Mouse (Mus musculus) C2C12 (cell line): ENCODE results near the gene Sv2b. TPM values are rescaled to one million over a fixed set of nuclear protein-coding genes. Genes with fewer than 3 reads are reported as not detected.

ENCODE experiments used
- H3K27me3 ChIP-seq: one replicate; pipeline ENCODE4 v1.6.1; 2011; ENCODE audit not compliant: control insufficient read depth, insufficient read depth, insufficient read length
- H3K36me3 ChIP-seq: one replicate; pipeline ENCODE4 v1.6.1; 2011; ENCODE audit not compliant: control insufficient read depth, insufficient read depth
- H3K4me3 ChIP-seq: one replicate; pipeline ENCODE4 v1.5.1; 2011; ENCODE audit warnings: mild to moderate bottlenecking, control low read depth; ENCODE audit not compliant: poor library complexity, insufficient read depth, severe bottlenecking
- H3K79me2 ChIP-seq: one replicate; pipeline ENCODE4 v1.6.1; 2011; ENCODE audit not compliant: control insufficient read depth, insufficient read depth
- H3K79me3 ChIP-seq: one replicate; pipeline ENCODE4 v1.6.1; 2011; ENCODE audit warnings: low read depth, control low read depth
- H3ac ChIP-seq: one replicate; pipeline ENCODE3; 2011; ENCODE audit warnings: low read depth; ENCODE audit not compliant: control insufficient read depth, insufficient read length
- CEBPB ChIP-seq: IDR thresholded peaks from one replicate; pipeline ENCODE4 v1.6.1; 2011; ENCODE audit warnings: low read depth, mild to moderate bottlenecking, control low read depth, moderate library complexity
- CTCF ChIP-seq: IDR thresholded peaks from one replicate; pipeline ENCODE4 v1.5.1; 2011; ENCODE audit not compliant: control insufficient read depth, insufficient read depth, insufficient read length
- FOSL1 ChIP-seq: IDR thresholded peaks from one replicate; pipeline ENCODE4 v1.8.0; 2011; ENCODE audit warnings: mild to moderate bottlenecking, low read length; ENCODE audit not compliant: poor library complexity, insufficient read depth, severe bottlenecking
- MAX ChIP-seq: IDR thresholded peaks from one replicate; pipeline ENCODE4 v1.6.1; 2011; ENCODE audit warnings: mild to moderate bottlenecking, control low read depth
- MYOD1 ChIP-seq: IDR thresholded peaks from one replicate; pipeline ENCODE4 v1.6.1; 2011; ENCODE audit warnings: low read depth; ENCODE audit not compliant: control insufficient read depth, insufficient read length
- MYOG ChIP-seq: IDR thresholded peaks from one replicate; pipeline ENCODE4 v1.6.1; 2011; ENCODE audit not compliant: control insufficient read depth, insufficient read length; ENCODE audit errors: extremely low read depth
- USF1 ChIP-seq: IDR thresholded peaks from one replicate; pipeline ENCODE4 v1.6.1; 2011; ENCODE audit warnings: low read depth, mild to moderate bottlenecking, control low read depth, moderate library complexity
- polyA plus RNA-seq: library from polyadenylated mRNA; unstranded; fragments of >200 nt; fragmentation: generic; extraction: Trizol; gene quantifications from one replicate; pipeline ENCODE4 v1.2.1, GENCODE M21; 2012; ENCODE audit warnings: missing spikeins

Sv2b gene
- polyA plus RNA-seq, 1 experiment, result 0.02 TPM

DNA sequence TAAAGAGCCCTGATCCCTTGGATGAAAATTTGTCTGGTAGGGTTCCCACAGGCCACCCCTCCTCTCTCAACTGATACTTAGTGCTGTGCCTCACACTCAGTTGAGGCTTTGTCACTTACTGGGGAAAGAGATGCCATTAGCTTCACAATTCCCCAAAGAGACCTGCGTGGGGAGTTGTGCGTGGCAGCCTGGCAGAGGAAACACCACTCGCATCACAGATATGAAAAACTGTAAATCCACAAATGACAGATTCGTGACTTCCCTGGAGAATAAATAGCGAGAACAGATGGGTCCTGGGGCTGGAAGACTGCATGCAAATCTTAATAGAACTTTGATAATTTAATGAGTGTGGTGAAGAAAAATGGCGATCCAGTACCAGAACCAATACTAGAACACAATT, 21.8 kb downstream of the Sv2b start:
- Histone ChIP-seq H3K36me3 (no peaks in the 10 kb centered on the region), H3K27me3 (no peaks in the 10 kb centered on the region), H3ac (no peak overlapping the region), H3K79me3 (no peaks in the 10 kb centered on the region), H3K4me3 (no peak overlapping the region), H3K79me2 (no peaks in the 10 kb centered on the region)
- TF ChIP-seq MYOG (no peak), MYOD1 (no peak), CTCF (no peak), USF1 (no peak), MAX (no peak), FOSL1 (no peak), CEBPB (no peak)

DNA sequence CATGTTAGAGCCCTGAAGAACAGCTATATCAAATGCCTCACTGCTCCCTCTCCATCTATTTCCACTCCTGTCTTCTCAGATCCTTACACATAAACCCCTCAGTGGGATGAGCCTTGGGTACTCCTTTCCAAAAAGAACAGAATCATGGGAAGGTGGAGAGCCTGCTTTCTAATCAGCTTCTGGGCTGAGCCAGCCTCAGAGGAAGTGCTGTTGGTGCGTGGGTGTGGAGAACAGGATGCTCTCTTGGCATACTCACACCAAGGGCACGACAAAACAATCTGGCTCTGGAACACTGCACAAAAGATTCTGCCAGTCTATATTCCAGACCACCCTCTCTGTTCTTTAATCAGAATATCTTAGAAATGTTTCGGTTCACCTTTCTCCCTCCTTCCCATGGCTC, 26.1 kb downstream of the Sv2b start:
- Histone ChIP-seq H3K79me3 (no peaks in the 10 kb centered on the region), H3K79me2 (no peaks in the 10 kb centered on the region), H3K36me3 (no peaks in the 10 kb centered on the region), H3K4me3 (no peak overlapping the region), H3K27me3 (no peaks in the 10 kb centered on the region), H3ac (no peak overlapping the region)
- TF ChIP-seq USF1 (no peak), CEBPB (no peak), MYOD1 (no peak)

DNA sequence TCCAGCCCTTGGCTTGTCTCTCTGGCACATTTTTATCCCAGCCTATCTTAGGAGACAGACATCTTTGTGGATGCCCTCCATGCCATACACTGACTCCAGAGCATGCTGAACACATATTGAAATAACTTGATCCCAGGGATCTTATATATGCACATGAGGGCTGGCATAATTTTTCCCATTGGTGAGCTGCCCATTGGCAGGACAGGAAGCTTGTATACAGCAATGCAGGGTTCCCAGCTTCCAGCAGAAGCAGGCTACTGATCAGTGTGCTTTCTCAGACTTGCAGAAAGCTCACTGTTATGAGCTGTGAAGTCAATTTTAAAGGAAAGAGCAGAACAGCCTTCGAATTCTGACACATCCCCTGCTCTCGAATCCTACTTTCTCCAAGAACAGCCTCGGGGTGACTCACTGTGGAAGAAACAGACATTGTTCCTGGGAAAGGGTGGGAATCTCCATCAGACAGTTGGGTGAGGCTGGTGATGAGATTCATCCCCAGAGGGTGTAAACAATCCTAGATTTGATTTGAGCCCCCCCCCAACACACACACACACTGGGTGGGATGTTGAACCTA, 26.9 kb downstream of the Sv2b start:
- no peak for TF ChIP-seq MYOG
- no peak for TF ChIP-seq MAX
- no peak for TF ChIP-seq USF1
- no peak for TF ChIP-seq MYOD1
- TF ChIP-seq FOSL1, result no peak
- no peak for TF ChIP-seq CEBPB
- no peak for TF ChIP-seq CTCF

DNA sequence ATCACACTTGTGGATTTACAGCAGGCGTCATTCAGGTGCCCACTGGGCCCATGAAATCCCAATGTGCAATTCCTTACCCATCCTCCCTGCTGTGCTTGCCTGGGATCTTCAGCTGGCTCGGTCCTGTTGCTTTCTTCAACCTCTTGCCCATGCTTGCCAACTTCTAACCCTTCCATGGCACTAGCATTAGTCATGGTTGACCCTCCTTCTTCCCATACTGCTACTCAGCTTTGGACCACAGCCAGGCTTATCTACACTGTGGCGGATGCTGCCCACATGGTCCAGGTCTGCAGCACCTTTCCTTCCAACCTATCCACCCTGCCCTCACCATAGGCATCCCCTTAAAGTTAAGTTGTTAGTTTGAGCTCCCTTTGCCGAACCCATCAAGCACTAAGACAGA, 28.0 kb downstream of the Sv2b start:
- H3K79me2 ChIP-seq, result no peaks in the 10 kb centered on the region
- H3ac ChIP-seq, result no peak overlapping the region
- TF ChIP-seq FOSL1 (no peak), MAX (no peak), CEBPB (no peak), USF1 (no peak), MYOD1 (no peak), MYOG (no peak), CTCF (no peak)
- H3K4me3 ChIP-seq, result no peak overlapping the region
- no peaks in the 10 kb centered on the region for H3K27me3 ChIP-seq
- no peaks in the 10 kb centered on the region for H3K79me3 ChIP-seq
- H3K36me3 ChIP-seq, result no peaks in the 10 kb centered on the region

More for the DNA sequence above, 26.9 kb downstream of the Sv2b start:
- no peaks in the 10 kb centered on the region for H3K36me3 ChIP-seq
- H3K4me3 ChIP-seq, result no peak overlapping the region
- no peak overlapping the region for H3ac ChIP-seq
- H3K79me3 ChIP-seq, result no peaks in the 10 kb centered on the region
- H3K79me2 ChIP-seq, result no peaks in the 10 kb centered on the region
- no peaks in the 10 kb centered on the region for H3K27me3 ChIP-seq

DNA sequence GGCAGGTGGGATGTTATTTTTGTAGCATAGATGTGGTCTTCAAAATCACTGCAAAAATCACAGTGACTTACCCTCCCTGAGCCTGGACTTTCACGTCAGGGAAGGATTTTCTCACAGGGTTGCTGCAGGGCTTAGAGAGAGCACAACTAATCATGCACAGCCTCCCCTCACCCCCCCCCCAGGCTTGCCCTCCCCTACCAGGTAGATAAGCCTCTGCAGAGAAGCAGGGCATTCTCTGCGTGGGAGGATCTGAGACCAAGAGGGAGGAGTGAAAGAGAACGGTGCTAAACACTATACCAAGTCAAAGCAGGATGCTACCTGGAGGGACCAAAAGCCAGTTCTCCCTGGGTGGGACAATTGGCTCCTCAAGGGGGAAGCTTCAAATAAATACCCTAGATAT, 31.2 kb downstream of the Sv2b start:
- H3K79me2 ChIP-seq, result no peaks in the 10 kb centered on the region
- TF ChIP-seq USF1, result no peak
- no peak for TF ChIP-seq MYOG
- no peak for TF ChIP-seq CEBPB
- TF ChIP-seq FOSL1, result no peak
- TF ChIP-seq MAX, result no peak
- no peak overlapping the region for H3K4me3 ChIP-seq
- H3K27me3 ChIP-seq, result no peaks in the 10 kb centered on the region
- H3ac ChIP-seq, result no peak overlapping the region
- H3K79me3 ChIP-seq, result no peaks in the 10 kb centered on the region
- H3K36me3 ChIP-seq, result no peaks in the 10 kb centered on the region

DNA sequence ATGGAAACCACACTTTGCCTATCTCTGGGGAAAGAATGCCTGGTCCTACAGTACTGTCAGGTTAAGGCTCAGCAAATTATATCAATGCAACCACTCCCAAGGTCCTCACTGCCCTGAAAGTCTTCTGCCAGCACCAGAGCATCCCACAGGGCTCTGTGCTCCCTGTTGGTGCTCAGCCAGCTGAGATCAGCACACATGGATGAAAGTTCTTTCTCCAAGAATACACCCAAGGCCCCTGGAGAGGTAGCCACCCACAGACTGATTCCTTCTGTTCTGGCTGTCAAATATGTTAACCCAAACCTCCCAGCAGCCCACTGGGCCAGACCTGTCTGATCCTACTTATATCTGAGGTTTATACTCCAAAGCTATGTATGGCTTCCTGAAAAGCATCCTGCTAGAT, 32.3 kb downstream of the Sv2b start:
- no peaks in the 10 kb centered on the region for H3K79me3 ChIP-seq
- no peaks in the 10 kb centered on the region for H3K27me3 ChIP-seq
- TF ChIP-seq MAX, result no peak
- no peak for TF ChIP-seq MYOD1
- no peak for TF ChIP-seq USF1
- TF ChIP-seq CTCF, result no peak
- no peak for TF ChIP-seq CEBPB
- H3K79me2 ChIP-seq, result no peaks in the 10 kb centered on the region
- H3K36me3 ChIP-seq, result no peaks in the 10 kb centered on the region
- no peak overlapping the region for H3K4me3 ChIP-seq
- H3ac ChIP-seq, result no peak overlapping the region
